Mouse (Mus musculus): ENCODE measurements at regions not wholly inside any gene's neighbourhood (a gene's known extent, or its start where the extent isn't known, plus 50 kb on each side); places are given as distances from the start of the nearest gene placed in this dataset.

DNA sequence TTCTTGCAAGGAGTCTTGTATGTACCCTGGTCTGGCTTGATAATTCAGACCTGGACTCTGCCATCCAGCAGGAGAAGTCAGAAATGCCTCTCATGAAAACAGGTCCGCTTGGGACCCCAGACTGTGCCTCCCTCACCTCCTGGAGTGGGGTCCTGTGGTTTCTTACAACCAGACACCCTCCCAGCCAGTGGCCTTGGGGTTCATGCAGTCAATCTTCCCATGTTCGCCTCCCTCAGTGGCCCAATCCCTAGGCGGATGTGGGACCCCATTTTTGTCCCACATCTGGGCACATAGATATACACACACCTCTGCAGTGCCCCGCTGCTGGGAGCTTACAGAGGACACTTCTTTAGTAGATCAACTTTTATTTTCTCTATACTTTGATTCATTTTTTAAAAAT, 217.7 kb downstream of the Lrfn2 start:
- Histone ChIP-seq H3K4me1 (ENCODE audit: control insufficient read depth, low read depth, low read length) (no peaks in the 10 kb centered on the region), H3K4me3 (ENCODE audit: low read depth, low read length) (no peak overlapping the region), H3K27ac (ENCODE audit: low read length) (no peak overlapping the region), H3K36me3 (ENCODE audit: control insufficient read depth, insufficient read depth) (no peaks in the 10 kb centered on the region), H3K4me2 (ENCODE audit: low read depth, low read length) (no peak overlapping the region), H3K9ac (ENCODE audit: low read depth, low read length) (no peak overlapping the region), H3K27me3 (ENCODE audit: control insufficient read depth, insufficient read depth, low read depth, low read length) (no peaks in the 10 kb centered on the region), H3K9me3 (replicated peaks; ENCODE audit: control insufficient read depth, low read length) (no peaks in the 10 kb centered on the region)
- 52% methylated on average over 4 of the region's 4 CpGs for whole genome bisulfite sequencing (ENCODE audit: insufficient replicate concordance)
- ATAC-seq (ENCODE audit: low read depth) = no peak

DNA sequence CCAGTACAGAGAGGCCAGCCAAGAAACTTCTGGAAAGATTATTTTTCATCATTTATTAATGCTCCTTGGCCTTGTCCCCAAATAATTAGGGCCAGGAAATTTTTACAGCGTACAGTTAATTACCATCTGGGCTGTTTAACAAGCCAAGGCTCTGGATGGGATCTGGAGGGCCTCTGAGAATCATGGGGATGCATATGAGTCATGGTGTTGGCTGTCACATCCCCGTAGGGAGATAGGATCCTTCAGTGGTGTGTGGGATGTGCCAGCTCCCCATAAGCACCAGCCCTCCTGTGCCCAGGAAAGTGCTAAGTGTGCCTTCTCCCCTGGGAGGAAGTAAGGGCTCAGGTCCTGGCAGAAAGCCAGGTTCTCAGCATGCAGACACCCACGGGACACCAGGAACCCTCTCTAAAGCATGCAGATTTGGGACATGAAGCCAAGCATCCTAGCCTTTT, 218.8 kb downstream of the Lrfn2 start:
- Histone ChIP-seq H3K4me3 (ENCODE audit: low read depth, low read length) (no peak overlapping the region), H3K27me3 (ENCODE audit: control insufficient read depth, insufficient read depth, low read depth, low read length) (no peaks in the 10 kb centered on the region), H3K4me1 (ENCODE audit: control insufficient read depth, low read depth, low read length) (no peaks in the 10 kb centered on the region), H3K36me3 (ENCODE audit: control insufficient read depth, insufficient read depth) (no peaks in the 10 kb centered on the region), H3K4me2 (ENCODE audit: low read depth, low read length) (no peak overlapping the region), H3K9ac (ENCODE audit: low read depth, low read length) (no peak overlapping the region), H3K27ac (ENCODE audit: low read length) (no peak overlapping the region), H3K9me3 (replicated peaks; ENCODE audit: control insufficient read depth, low read length) (no peaks in the 10 kb centered on the region)
- no peak for ATAC-seq (ENCODE audit: low read depth)
- WGBS (ENCODE audit: insufficient replicate concordance) = 43% methylated on average over 3 of the region's 3 CpGs

DNA sequence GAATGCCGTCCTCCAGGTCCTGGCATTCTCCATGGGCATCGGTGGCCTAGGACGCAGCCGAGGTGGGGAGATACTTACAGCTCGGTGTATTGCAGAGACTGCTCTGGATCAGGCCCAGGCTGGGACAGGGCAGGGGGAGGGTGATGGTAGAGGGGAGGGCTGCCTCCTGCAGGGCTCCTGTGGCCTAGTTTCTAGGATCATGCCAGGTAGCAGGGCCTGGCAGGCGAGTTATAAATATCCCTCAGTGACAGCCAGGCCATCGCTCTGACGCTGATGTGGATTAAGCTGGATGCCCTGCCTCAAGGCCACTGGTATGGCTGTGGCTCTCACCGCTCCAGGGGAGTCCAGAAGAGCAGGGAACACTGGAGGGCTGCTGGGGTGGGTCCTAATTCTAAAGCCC, 221.8 kb downstream of the Lrfn2 start:
- 64% methylated on average over 9 of the region's 9 CpGs for WGBS (ENCODE audit: insufficient replicate concordance)
- no peak for ATAC-seq (ENCODE audit: low read depth)
- no peak overlapping the region for H3K4me3 ChIP-seq (ENCODE audit: low read depth, low read length)
- no peaks in the 10 kb centered on the region for H3K4me1 ChIP-seq (ENCODE audit: control insufficient read depth, low read depth, low read length)
- no peak overlapping the region for H3K27ac ChIP-seq (ENCODE audit: low read length)
- no peak overlapping the region for H3K4me2 ChIP-seq (ENCODE audit: low read depth, low read length)
- H3K27me3 ChIP-seq (ENCODE audit: control insufficient read depth, insufficient read depth, low read depth, low read length) = no peaks in the 10 kb centered on the region
- no peaks in the 10 kb centered on the region for H3K9me3 ChIP-seq (replicated peaks; ENCODE audit: control insufficient read depth, low read length)
- H3K36me3 ChIP-seq (ENCODE audit: control insufficient read depth, insufficient read depth) = no peaks in the 10 kb centered on the region
- H3K9ac ChIP-seq (ENCODE audit: low read depth, low read length) = no peak overlapping the region

GRCm38 (mm10) chr17:49155001-49155515, 222.9 kb downstream of the Lrfn2 start:
- WGBS (ENCODE audit: insufficient replicate concordance) = 65% methylated on average over 9 of the region's 9 CpGs
- no peak overlapping the region for H3K9ac ChIP-seq (ENCODE audit: low read depth, low read length)
- no peaks in the 10 kb centered on the region for H3K36me3 ChIP-seq (ENCODE audit: control insufficient read depth, insufficient read depth)
- no peak overlapping the region for H3K4me3 ChIP-seq (ENCODE audit: low read depth, low read length)
- H3K4me2 ChIP-seq (ENCODE audit: low read depth, low read length) = no peak overlapping the region
- H3K27me3 ChIP-seq (ENCODE audit: control insufficient read depth, insufficient read depth, low read depth, low read length) = no peaks in the 10 kb centered on the region
- no peaks in the 10 kb centered on the region for H3K9me3 ChIP-seq (replicated peaks; ENCODE audit: control insufficient read depth, low read length)
- no peak overlapping the region for H3K27ac ChIP-seq (ENCODE audit: low read length)
- H3K4me1 ChIP-seq (ENCODE audit: control insufficient read depth, low read depth, low read length) = no peaks in the 10 kb centered on the region
- ATAC-seq (ENCODE audit: low read depth) = no peak

GRCm38 (mm10) chr17:49157586-49157985, 225.4 kb downstream of the Lrfn2 start:
- Histone ChIP-seq H3K27ac (ENCODE audit: low read length) (no peak overlapping the region), H3K4me1 (ENCODE audit: control insufficient read depth, low read depth, low read length) (no peaks in the 10 kb centered on the region), H3K36me3 (ENCODE audit: control insufficient read depth, insufficient read depth) (no peaks in the 10 kb centered on the region), H3K4me2 (ENCODE audit: low read depth, low read length) (no peak overlapping the region), H3K9me3 (replicated peaks; ENCODE audit: control insufficient read depth, low read length) (no peaks in the 10 kb centered on the region), H3K4me3 (ENCODE audit: low read depth, low read length) (no peak overlapping the region), H3K9ac (ENCODE audit: low read depth, low read length) (no peak overlapping the region), H3K27me3 (ENCODE audit: control insufficient read depth, insufficient read depth, low read depth, low read length) (no peaks in the 10 kb centered on the region)
- ATAC-seq (ENCODE audit: low read depth) = no peak
- WGBS (ENCODE audit: insufficient replicate concordance) = 71% methylated on average over 2 of the region's 2 CpGs

DNA sequence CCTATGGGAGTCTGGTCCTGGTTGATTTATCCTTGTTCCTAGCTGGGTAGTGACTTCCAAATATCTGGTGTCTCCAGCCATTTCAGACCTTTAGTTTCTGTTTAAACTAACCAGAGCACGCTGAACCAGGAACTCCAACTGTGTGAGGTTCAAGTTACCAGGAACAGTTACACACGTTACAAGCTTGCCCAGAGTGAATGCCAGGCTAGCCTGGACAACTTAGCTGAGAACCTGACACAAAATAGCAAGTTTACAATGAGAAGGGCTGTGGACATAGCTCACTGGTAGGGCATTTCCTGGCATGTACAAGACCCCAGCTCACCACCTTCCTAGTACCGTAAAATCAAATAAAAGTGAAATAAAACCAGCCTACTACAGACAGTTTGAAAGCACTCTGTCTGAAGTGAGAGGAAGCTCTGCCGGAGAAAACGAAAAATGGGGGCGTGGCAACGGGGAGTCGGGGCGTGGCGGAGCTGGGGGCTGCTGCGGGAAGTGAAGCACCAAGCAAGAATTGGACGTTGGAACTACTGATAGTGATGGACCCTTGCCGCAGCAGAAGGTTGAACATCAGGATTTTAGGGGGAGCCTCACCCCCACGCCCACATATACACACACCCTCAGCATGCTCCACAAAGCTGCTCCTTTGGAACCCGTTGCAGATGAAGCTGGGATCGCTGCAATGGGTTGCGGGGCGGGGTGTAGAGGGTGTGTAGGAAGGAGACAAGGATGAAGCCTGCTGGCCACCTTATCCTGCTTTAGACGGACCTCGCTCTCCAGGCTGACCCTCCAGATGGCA, 239.3 kb downstream of the Lrfn2 start:
- WGBS (ENCODE audit: insufficient replicate concordance) = 3% methylated on average over 20 of the region's 20 CpGs
- peaks cover 2% of the 10 kb centered on the region; the same call in 1 of the 2 replicates for H3K27me3 ChIP-seq (ENCODE audit: control insufficient read depth, insufficient read depth, low read depth, low read length)
- no peak overlapping the region for H3K4me3 ChIP-seq (ENCODE audit: low read depth, low read length)
- no peak overlapping the region for H3K27ac ChIP-seq (ENCODE audit: low read length)
- no peak overlapping the region for H3K9ac ChIP-seq (ENCODE audit: low read depth, low read length)
- H3K9me3 ChIP-seq (replicated peaks; ENCODE audit: control insufficient read depth, low read length) = no peaks in the 10 kb centered on the region
- H3K36me3 ChIP-seq (ENCODE audit: control insufficient read depth, insufficient read depth) = no peaks in the 10 kb centered on the region
- H3K4me2 ChIP-seq (ENCODE audit: low read depth, low read length) = peak overlapping the region; percentile 19; the same call in 1 of the 2 replicates
- no peak for ATAC-seq (ENCODE audit: low read depth)
- H3K4me1 ChIP-seq (ENCODE audit: control insufficient read depth, low read depth, low read length) = no peaks in the 10 kb centered on the region

- H3K9ac ChIP-seq (ENCODE audit: low read depth, low read length) = no peak overlapping the region
- H3K4me1 ChIP-seq (ENCODE audit: control insufficient read depth, low read depth, low read length) = no peaks in the 10 kb centered on the region
- no peak overlapping the region for H3K27ac ChIP-seq (ENCODE audit: low read length)
- no peak for ATAC-seq (ENCODE audit: low read depth)
- no peaks in the 10 kb centered on the region for H3K9me3 ChIP-seq (replicated peaks; ENCODE audit: control insufficient read depth, low read length)
- no peak overlapping the region for H3K4me3 ChIP-seq (ENCODE audit: low read depth, low read length)
- H3K4me2 ChIP-seq (ENCODE audit: low read depth, low read length) = peak overlapping the region; percentile 19; the same call in 1 of the 2 replicates
- H3K27me3 ChIP-seq (ENCODE audit: control insufficient read depth, insufficient read depth, low read depth, low read length) = peaks cover 2% of the 10 kb centered on the region; the same call in 1 of the 2 replicates
- no peaks in the 10 kb centered on the region for H3K36me3 ChIP-seq (ENCODE audit: control insufficient read depth, insufficient read depth)
- 10% methylated on average over 15 of the region's 15 CpGs for WGBS (ENCODE audit: insufficient replicate concordance)
Observed at GRCm38 (mm10) chr17:49172052-49172799, 240.0 kb downstream of the Lrfn2 start.

DNA sequence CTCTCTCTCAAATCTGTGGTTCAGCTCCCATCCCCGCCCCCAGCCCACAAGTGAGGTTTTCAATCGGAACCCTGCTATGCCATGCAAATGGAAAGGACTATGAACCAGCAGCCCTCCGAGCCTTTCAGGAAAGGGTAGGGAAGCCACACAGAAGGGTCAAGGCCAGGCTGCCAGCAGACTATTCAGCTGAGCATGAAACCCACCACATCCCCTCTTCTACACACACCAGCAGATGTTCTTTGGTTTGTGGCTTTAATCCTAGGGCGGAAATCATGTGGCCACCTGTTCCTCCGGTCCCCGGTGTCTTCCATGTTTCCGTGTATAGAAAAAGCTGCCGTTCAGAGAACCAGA, 240.6 kb downstream of the Lrfn2 start:
- no peak for ATAC-seq (ENCODE audit: low read depth)
- Histone ChIP-seq H3K9me3 (replicated peaks; ENCODE audit: control insufficient read depth, low read length) (no peaks in the 10 kb centered on the region), H3K27me3 (ENCODE audit: control insufficient read depth, insufficient read depth, low read depth, low read length) (peaks cover 2% of the 10 kb centered on the region; the same call in 1 of the 2 replicates), H3K36me3 (ENCODE audit: control insufficient read depth, insufficient read depth) (no peaks in the 10 kb centered on the region), H3K4me2 (ENCODE audit: low read depth, low read length) (no peak overlapping the region), H3K27ac (ENCODE audit: low read length) (no peak overlapping the region), H3K9ac (ENCODE audit: low read depth, low read length) (no peak overlapping the region), H3K4me1 (ENCODE audit: control insufficient read depth, low read depth, low read length) (no peaks in the 10 kb centered on the region), H3K4me3 (ENCODE audit: low read depth, low read length) (no peak overlapping the region)
- WGBS (ENCODE audit: insufficient replicate concordance) = 44% methylated on average over 8 of the region's 8 CpGs
